Mouse (Mus musculus): ENCODE measurements around the gene Ank2. TPM values are rescaled to one million over a fixed set of nuclear protein-coding genes. Genes with fewer than 3 reads are reported as not detected.
"Not testable (repeated sequence)": the region's sequence is repeated elsewhere in the genome, so short reads cannot be mapped to it uniquely, and the experiment has no call there.

Gene Ank2
- polyA plus RNA-seq, 1 experiment = 0.75 TPM

- Histone ChIP-seq H3K4me1 (ENCODE audit: control insufficient read depth, insufficient read depth, low read length) (no peaks in the 10 kb centered on the region), H3K27ac (ENCODE audit: insufficient read depth, low read depth, low read length) (no peak overlapping the region), H3K4me3 (ENCODE audit: insufficient read depth, low read length) (no peak overlapping the region)
- no peak for TF ChIP-seq CTCF (IDR thresholded peaks at IDR 0.05; ENCODE audit: low read depth, low read length)
- TF ChIP-seq POLR2A (IDR thresholded peaks at IDR 0.05; ENCODE audit: borderline replicate concordance, low read depth, low read length) = no peak
Observed at GRCm38 (mm10) chr3:127487302-127487701, 11.8 kb downstream of the Ank2 start.

- no peaks in the 10 kb centered on the region for H3K4me1 ChIP-seq (ENCODE audit: control insufficient read depth, insufficient read depth, low read length)
- H3K4me3 ChIP-seq (ENCODE audit: insufficient read depth, low read length) = no peak overlapping the region
- TF ChIP-seq CTCF (IDR thresholded peaks at IDR 0.05; ENCODE audit: low read depth, low read length) = no peak
- TF ChIP-seq POLR2A (IDR thresholded peaks at IDR 0.05; ENCODE audit: borderline replicate concordance, low read depth, low read length) = no peak
- no peak overlapping the region for H3K27ac ChIP-seq (ENCODE audit: insufficient read depth, low read depth, low read length)
Observed at GRCm38 (mm10) chr3:127485174-127485573, 14.0 kb downstream of the Ank2 start.

- no peak overlapping the region for H3K27ac ChIP-seq (ENCODE audit: insufficient read depth, low read depth, low read length)
- no peaks in the 10 kb centered on the region for H3K4me1 ChIP-seq (ENCODE audit: control insufficient read depth, insufficient read depth, low read length)
- no peak for TF ChIP-seq CTCF (IDR thresholded peaks at IDR 0.05; ENCODE audit: low read depth, low read length)
- no peak for TF ChIP-seq POLR2A (IDR thresholded peaks at IDR 0.05; ENCODE audit: borderline replicate concordance, low read depth, low read length)
- H3K4me3 ChIP-seq (ENCODE audit: insufficient read depth, low read length) = no peak overlapping the region
Observed at GRCm38 (mm10) chr3:127481658-127482057, 17.5 kb downstream of the Ank2 start.

GRCm38 (mm10) chr3:127480369-127480768 is 18.8 kb downstream of the Ank2 start:
- not testable (repeated sequence) for H3K27ac ChIP-seq (ENCODE audit: insufficient read depth, low read depth, low read length); H3K4me3 ChIP-seq (ENCODE audit: insufficient read depth, low read length); H3K4me1 ChIP-seq (ENCODE audit: control insufficient read depth, insufficient read depth, low read length)

GRCm38 (mm10) chr3:127474115-127474514 is 25.0 kb downstream of the Ank2 start:
- no peak overlapping the region for H3K4me3 ChIP-seq (ENCODE audit: insufficient read depth, low read length)
- TF ChIP-seq CTCF (IDR thresholded peaks at IDR 0.05; ENCODE audit: low read depth, low read length) (no peak), POLR2A (IDR thresholded peaks at IDR 0.05; ENCODE audit: borderline replicate concordance, low read depth, low read length) (no peak)
- H3K27ac ChIP-seq (ENCODE audit: insufficient read depth, low read depth, low read length) = no peak overlapping the region
- no peaks in the 10 kb centered on the region for H3K4me1 ChIP-seq (ENCODE audit: control insufficient read depth, insufficient read depth, low read length)

- no peak overlapping the region for H3K27ac ChIP-seq (ENCODE audit: insufficient read depth, low read depth, low read length)
- H3K4me3 ChIP-seq (ENCODE audit: insufficient read depth, low read length) = no peak overlapping the region
- H3K4me1 ChIP-seq (ENCODE audit: control insufficient read depth, insufficient read depth, low read length) = no peaks in the 10 kb centered on the region
- TF ChIP-seq CTCF (IDR thresholded peaks at IDR 0.05; ENCODE audit: low read depth, low read length) (no peak), POLR2A (IDR thresholded peaks at IDR 0.05; ENCODE audit: borderline replicate concordance, low read depth, low read length) (no peak)
Observed at GRCm38 (mm10) chr3:127469164-127469752, 29.9 kb downstream of the Ank2 start.

- H3K4me3 ChIP-seq (ENCODE audit: insufficient read depth, low read length) = no peak overlapping the region
- no peaks in the 10 kb centered on the region for H3K4me1 ChIP-seq (ENCODE audit: control insufficient read depth, insufficient read depth, low read length)
- TF ChIP-seq POLR2A (IDR thresholded peaks at IDR 0.05; ENCODE audit: borderline replicate concordance, low read depth, low read length) (no peak), CTCF (IDR thresholded peaks at IDR 0.05; ENCODE audit: low read depth, low read length) (no peak)
- H3K27ac ChIP-seq (ENCODE audit: insufficient read depth, low read depth, low read length) = no peak overlapping the region
Observed at GRCm38 (mm10) chr3:127468569-127468968, 30.6 kb downstream of the Ank2 start.

GRCm38 (mm10) chr3:127463816-127464480 is 35.2 kb downstream of the Ank2 start:
- no peaks in the 10 kb centered on the region for H3K4me1 ChIP-seq (ENCODE audit: control insufficient read depth, insufficient read depth, low read length)
- no peak for TF ChIP-seq CTCF (IDR thresholded peaks at IDR 0.05; ENCODE audit: low read depth, low read length)
- TF ChIP-seq POLR2A (IDR thresholded peaks at IDR 0.05; ENCODE audit: borderline replicate concordance, low read depth, low read length) = no peak
- H3K4me3 ChIP-seq (ENCODE audit: insufficient read depth, low read length) = no peak overlapping the region

GRCm38 (mm10) chr3:127463165-127463564 is 36.0 kb downstream of the Ank2 start:
- H3K27ac ChIP-seq (ENCODE audit: insufficient read depth, low read depth, low read length) = no peak overlapping the region
- no peak overlapping the region for H3K4me3 ChIP-seq (ENCODE audit: insufficient read depth, low read length)
- TF ChIP-seq POLR2A (IDR thresholded peaks at IDR 0.05; ENCODE audit: borderline replicate concordance, low read depth, low read length) (no peak), CTCF (IDR thresholded peaks at IDR 0.05; ENCODE audit: low read depth, low read length) (no peak)
- H3K4me1 ChIP-seq (ENCODE audit: control insufficient read depth, insufficient read depth, low read length) = no peaks in the 10 kb centered on the region

More at GRCm38 (mm10) chr3:127463816-127464480, 35.2 kb downstream of the Ank2 start:
- H3K27ac ChIP-seq (ENCODE audit: insufficient read depth, low read depth, low read length) = no peak overlapping the region

- no peak overlapping the region for H3K4me3 ChIP-seq (ENCODE audit: insufficient read depth, low read length)
- no peaks in the 10 kb centered on the region for H3K4me1 ChIP-seq (ENCODE audit: control insufficient read depth, insufficient read depth, low read length)
- H3K27ac ChIP-seq (ENCODE audit: insufficient read depth, low read depth, low read length) = no peak overlapping the region
- no peak for TF ChIP-seq CTCF (IDR thresholded peaks at IDR 0.05; ENCODE audit: low read depth, low read length)
- TF ChIP-seq POLR2A (IDR thresholded peaks at IDR 0.05; ENCODE audit: borderline replicate concordance, low read depth, low read length) = no peak
Observed at GRCm38 (mm10) chr3:127462413-127462812, 36.7 kb downstream of the Ank2 start.
